Comparison of ENCODE assay signal across 11 mouse cellular contexts in the genomic region with DNA sequence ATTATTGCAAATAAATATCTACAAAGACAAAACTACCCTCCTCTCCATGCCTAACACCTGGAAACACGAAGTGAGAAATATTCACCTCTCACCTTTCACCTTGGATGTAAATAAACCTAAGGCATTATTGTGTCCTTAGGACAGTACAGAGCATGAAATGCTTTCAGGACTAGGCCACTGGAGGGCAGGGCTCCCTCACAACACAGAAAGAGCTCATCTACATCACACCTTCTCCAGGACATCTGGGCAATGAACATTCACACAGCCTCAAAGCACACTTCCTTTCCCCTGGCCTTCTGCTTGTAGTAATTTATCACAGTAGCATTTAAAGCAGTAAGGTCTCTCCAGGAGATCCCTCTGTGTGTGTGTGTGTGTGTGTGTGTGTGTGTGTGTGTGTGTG. TPM values are rescaled to one million over a fixed set of nuclear protein-coding genes. Genes with fewer than 3 reads are reported as not detected.
DNase-seq lines count a peak whose midpoint lies in the region; ATAC-seq and TF ChIP-seq lines count a peak whose summit lies in the region.
"Had no signal": no experiment of that assay in that cellular context is flagged by ENCODE, and none has a peak within 500 bp of the region (broad histone marks: within the 10 kb centered on the region; RNA-seq: fewer than 3 reads in every experiment).

No protein-coding gene starts in this region.

- no peak overlapping the region for H3K27ac ChIP-seq in forebrain, embryonic 10.5 days
- H3K27ac ChIP-seq in forebrain, embryonic 11.5 days (ENCODE audit: low read depth, low read length): no peak overlapping the region
- no peak overlapping the region for H3K27ac ChIP-seq in liver, adult 2 months (replicated peaks; ENCODE audit: insufficient read depth, low read depth, low read length)
- H3K27ac ChIP-seq: heart, embryonic 13.5 days; liver, embryonic 15.5 days had no signal

- peak; percentile 15; the same call in 1 of the 2 replicates for TF ChIP-seq CTCF in liver, adult 2 months (IDR thresholded peaks at IDR 0.05; ENCODE audit: low read depth, low read length)

- 93% methylated on average over 1 of the region's 1 CpGs for WGBS in forebrain, embryonic 10.5 days
- 100% methylated on average over 1 of the region's 1 CpGs for WGBS in forebrain, embryonic 11.5 days
- 62% methylated on average over 1 of the region's 1 CpGs for WGBS in liver, adult 2 months

- peaks cover 89% of the 10 kb centered on the region for H3K36me3 ChIP-seq in forebrain, embryonic 10.5 days (replicated peaks)
- no peaks in the 10 kb centered on the region; the same call in 1 of the 2 replicates for H3K36me3 ChIP-seq in forebrain, embryonic 11.5 days (ENCODE audit: control insufficient read depth, insufficient read depth, low read length)
- H3K36me3 ChIP-seq in liver, adult 2 months (ENCODE audit: control insufficient read depth, insufficient read depth, low read length): peaks cover 58% of the 10 kb centered on the region

- no peak for TF ChIP-seq POLR2A in liver, adult 2 months (IDR thresholded peaks at IDR 0.05; ENCODE audit: extremely low read depth, insufficient read depth, low read length)

- H3K9me3 ChIP-seq in forebrain, embryonic 10.5 days: no peaks in the 10 kb centered on the region
- H3K9me3 ChIP-seq in forebrain, embryonic 11.5 days (ENCODE audit: control insufficient read depth, low read length): no peaks in the 10 kb centered on the region
- H3K9me3 ChIP-seq: heart, embryonic 13.5 days; liver, embryonic 15.5 days had no signal

- H3K4me3 ChIP-seq in forebrain, embryonic 10.5 days: no peak overlapping the region
- H3K4me3 ChIP-seq in forebrain, embryonic 11.5 days (ENCODE audit: low read depth, low read length): no peak overlapping the region
- no peak overlapping the region for H3K4me3 ChIP-seq in liver, adult 2 months (ENCODE audit: insufficient read depth, low read depth, low read length)
- H3K4me3 ChIP-seq: heart, embryonic 13.5 days; liver, embryonic 15.5 days had no signal

- DNase-seq in forebrain, embryonic 10.5 days (ENCODE audit: extremely low spot score, low spot score): peak; percentile 9
- DNase-seq in forebrain, embryonic 11.5 days (ENCODE audit: low spot score): no peak
- DNase-seq in liver, adult 2 months (ENCODE audit: extremely low read depth, low read depth, low spot score): no peak
- no peak for DNase-seq in liver
- peak; percentile 40 for DNase-seq in CD4-positive, CD25-positive, alpha-beta regulatory T cell, adult 2 months (ENCODE audit: low read depth, low spot score)
- peak; percentile 42 for DNase-seq in kidney, postnatal 14 days
- DNase-seq in layer of hippocampus, postnatal 36 days: no peak
- DNase-seq in layer of hippocampus, postnatal 25 days (ENCODE audit: extremely low spot score in 1 of 2, low spot score in 1 of 2): no peak
- DNase-seq: right cerebral cortex, postnatal 4 days had no signal

- no peak overlapping the region for H3K9ac ChIP-seq in forebrain, embryonic 11.5 days (ENCODE audit: low read length)
- no peak overlapping the region for H3K9ac ChIP-seq in liver, adult 2 months (ENCODE audit: low read depth, low read length)
- H3K9ac ChIP-seq: heart, embryonic 13.5 days; liver, embryonic 15.5 days had no signal

- no peaks in the 10 kb centered on the region for H3K27me3 ChIP-seq in forebrain, embryonic 10.5 days (ENCODE audit: poor library complexity, severe bottlenecking)
- no peaks in the 10 kb centered on the region for H3K27me3 ChIP-seq in forebrain, embryonic 11.5 days (ENCODE audit: control insufficient read depth, insufficient read depth, low read length)
- H3K27me3 ChIP-seq in liver, adult 2 months (ENCODE audit: control insufficient read depth, insufficient read depth, low read length): no peaks in the 10 kb centered on the region
- H3K27me3 ChIP-seq: heart, embryonic 13.5 days; liver, embryonic 15.5 days had no signal

- no peak for ATAC-seq in forebrain, embryonic 11.5 days (replicated peaks; ENCODE audit: low FRiP score)

- no peak overlapping the region for H3K4me2 ChIP-seq in forebrain, embryonic 11.5 days (ENCODE audit: low read depth, low read length, severe bottlenecking)
- H3K4me2 ChIP-seq: heart, embryonic 13.5 days; liver, embryonic 15.5 days had no signal

- 0 out of 2 replicates have a peak, but pooled peaks cover 2% of the 10 kb centered on the region for H3K79me2 ChIP-seq in liver, adult 2 months (ENCODE audit: control insufficient read depth, insufficient read depth, low read length)

- H3K4me1 ChIP-seq in forebrain, embryonic 10.5 days: no peaks in the 10 kb centered on the region
- no peaks in the 10 kb centered on the region for H3K4me1 ChIP-seq in forebrain, embryonic 11.5 days (replicated peaks; ENCODE audit: control insufficient read depth, insufficient read depth, low read length)
- H3K4me1 ChIP-seq in liver, adult 2 months (ENCODE audit: control insufficient read depth, insufficient read depth, low read length): 0 out of 2 replicates have a peak, but pooled peaks cover 2% of the 10 kb centered on the region
- H3K4me1 ChIP-seq: heart, embryonic 13.5 days; liver, embryonic 15.5 days had no signal

RNA-seq across cellular contexts. Expression of a gene that starts 44.5 kb away (rescaled TPM):
- polyA plus RNA-seq in forebrain, embryonic 10.5 days (2016; fragmentation: Nextera tagmentation; extraction: Ambion mirVana): 4.1 and 4.2 TPM in 2 replicates
- 7.8 and 7.9 TPM in 2 replicates for polyA plus RNA-seq in forebrain, embryonic 11.5 days (2014; fragmentation: Nextera tagmentation; extraction: Ambion mirVana)
- total RNA-seq in liver, adult 2 months (2014; rRNA removed): 27.6 and 31.5 TPM in 2 replicates
- polyA plus RNA-seq in liver, adult 2 months (2012; rRNA removed): 5.6 and 6.5 TPM in 2 replicates
- total RNA-seq in layer of hippocampus, postnatal 36 days (2021): 10 to 100 TPM; 24.6 to 29.5 TPM
- total RNA-seq in layer of hippocampus, postnatal 25 days (2021): 10 to 100 TPM; 24.0 to 25.5 TPM

Comparison
In these comparisons a context has a peak if more than half of its experiments do, and no peak if none do; other contexts are left out.
1. DNase-seq: peak in forebrain, embryonic 10.5 days (single experiment), CD4-positive, CD25-positive, alpha-beta regulatory T cell, adult 2 months (single experiment) and kidney, postnatal 14 days (single experiment); none in forebrain, embryonic 11.5 days (single experiment), liver, adult 2 months (single experiment), liver (single experiment), layer of hippocampus, postnatal 36 days (0 of 2) and layer of hippocampus, postnatal 25 days (0 of 2).